Mouse (Mus musculus) cerebellum, postnatal 36 days (tissue): Measurements from ENCODE around the gene Mrps27.

Experiments used
- DNase-seq, 2 experiments: peaks; one replicate each; pipeline ENCODE4 v3.0.0; 2021 to 2022; ENCODE audit warnings: mixed read lengths in 2 of 2

Mrps27 gene

GRCm38 (mm10) chr13:99352758-99353489 lies 8.3 kb downstream of the Mrps27 start:
- peak; percentile 92 to 93 for DNase-seq

DNA sequence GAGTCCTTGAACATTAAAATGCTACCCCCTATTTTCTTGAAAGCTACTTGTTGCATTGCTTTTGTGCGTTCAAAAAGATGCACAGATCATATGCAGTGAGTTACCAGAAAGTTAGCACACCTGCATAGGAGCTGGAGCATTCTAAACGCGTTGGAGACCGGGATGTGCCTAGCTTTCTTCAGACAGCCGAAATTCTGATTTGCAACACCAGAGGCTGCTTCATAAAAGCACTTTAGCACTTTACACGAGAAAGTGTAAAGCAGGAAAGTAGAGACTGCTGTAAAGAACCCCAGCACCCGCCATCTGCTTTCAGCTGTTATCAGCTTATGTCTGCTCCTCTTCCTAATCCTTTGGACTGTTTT lies 8.9 kb downstream of the Mrps27 start:
- DNase-seq = no peak

DNA sequence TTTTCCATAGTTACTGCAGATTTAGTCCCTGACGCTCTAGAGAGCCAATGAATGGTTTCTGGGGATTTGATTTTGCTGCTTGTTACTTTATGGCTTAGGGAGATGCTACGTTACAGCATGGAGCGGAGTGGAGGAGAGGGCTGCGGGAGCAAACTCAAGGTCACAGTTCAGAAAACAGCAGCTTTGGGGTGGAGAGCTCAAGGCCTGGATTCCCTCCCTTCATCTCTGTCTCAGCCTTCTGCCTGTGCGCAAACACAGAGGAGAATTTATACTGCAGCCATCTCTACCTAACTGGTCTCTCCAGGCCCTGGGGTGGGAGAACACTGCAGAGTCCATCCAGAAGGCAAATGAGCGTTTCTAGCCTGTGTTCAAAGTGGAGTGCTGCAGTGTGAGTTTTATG lies 10.5 kb downstream of the Mrps27 start:
- no peak for DNase-seq

DNA sequence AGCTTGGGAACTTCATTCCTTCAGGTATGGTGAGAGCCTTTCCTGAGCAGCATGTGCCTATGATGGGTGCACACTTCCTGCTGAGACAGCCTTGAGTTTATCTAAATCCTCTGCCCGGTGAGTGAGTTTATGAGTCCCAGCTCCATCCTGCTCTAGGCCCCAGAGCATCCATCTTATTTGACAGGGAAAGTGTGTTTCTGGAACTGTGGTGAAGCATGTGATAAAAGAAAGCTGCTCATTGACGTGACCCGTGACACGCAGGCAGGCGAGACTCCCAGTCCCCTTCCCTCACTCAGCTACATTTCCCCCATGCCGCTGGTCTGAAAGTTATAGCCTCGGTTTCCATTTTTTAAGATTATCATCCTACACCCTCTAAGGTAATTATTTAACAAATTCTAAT lies 11.3 kb downstream of the Mrps27 start:
- DNase-seq = no peak

DNA sequence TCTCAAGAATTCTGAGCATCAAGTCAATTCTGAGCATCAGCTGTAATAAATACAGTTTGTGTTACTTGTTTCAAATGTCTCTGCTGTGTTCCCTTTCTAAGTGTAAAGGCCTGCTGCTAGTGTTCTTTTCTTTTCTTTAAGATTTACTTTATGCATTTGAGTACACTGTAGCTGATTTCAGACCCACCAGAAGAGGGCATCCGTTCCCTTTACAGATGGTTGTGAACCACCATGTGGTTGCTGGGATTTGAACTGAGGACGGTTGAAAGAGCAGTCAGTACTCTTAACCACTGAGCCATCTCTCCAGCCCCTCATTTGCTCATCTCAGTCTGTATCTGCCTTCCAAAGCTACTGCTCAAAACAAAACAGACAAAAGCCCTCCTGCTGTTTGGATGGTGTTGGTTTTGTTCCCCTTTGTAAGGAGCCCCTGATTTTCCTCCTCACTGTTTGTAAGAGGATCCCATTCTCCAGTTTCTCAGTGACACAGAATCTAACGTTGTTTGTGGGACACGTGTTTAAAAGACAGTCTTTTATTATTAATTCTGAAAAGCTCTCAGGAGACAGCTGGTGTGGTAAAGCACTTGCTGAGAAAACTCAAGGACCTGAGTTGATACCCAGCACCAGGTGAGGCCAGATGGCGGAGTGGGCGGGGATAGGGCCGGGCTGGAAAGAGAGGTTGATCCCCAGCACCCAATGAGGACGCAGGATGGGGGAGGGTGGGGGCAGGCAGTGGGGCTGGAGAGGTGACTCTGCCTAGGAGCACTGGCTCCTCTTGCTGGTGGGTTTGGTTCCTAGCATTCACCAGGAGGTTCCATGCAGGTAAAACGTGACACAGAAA lies 12.1 kb downstream of the Mrps27 start:
- no peak for DNase-seq

DNA sequence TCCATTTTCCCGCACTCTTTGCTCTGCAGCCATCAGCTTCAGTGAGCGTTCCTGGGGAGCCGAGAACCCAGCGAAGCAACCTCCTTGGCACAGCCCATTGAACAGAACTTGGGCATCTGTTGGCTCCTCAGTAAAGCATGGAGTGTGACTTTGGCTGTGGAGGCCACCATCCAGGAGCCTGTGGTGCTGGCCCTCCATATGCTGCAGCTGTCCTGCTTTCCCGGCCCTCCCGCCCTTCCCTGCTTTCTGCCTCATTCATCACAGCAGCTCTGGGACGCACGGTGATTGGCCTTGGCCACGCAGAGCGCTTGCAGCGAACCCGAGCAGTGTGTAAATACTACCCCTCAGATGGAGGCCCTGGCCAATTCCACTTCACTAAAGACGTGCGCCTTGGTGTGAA lies 14.3 kb downstream of the Mrps27 start:
- DNase-seq = peak; percentile 69 to 75

GRCm38 (mm10) chr13:99363866-99364265 lies 19.3 kb downstream of the Mrps27 start:
- no peak for DNase-seq

- DNase-seq = no peak
Observed at GRCm38 (mm10) chr13:99366422-99367175, 22.0 kb downstream of the Mrps27 start.

DNA sequence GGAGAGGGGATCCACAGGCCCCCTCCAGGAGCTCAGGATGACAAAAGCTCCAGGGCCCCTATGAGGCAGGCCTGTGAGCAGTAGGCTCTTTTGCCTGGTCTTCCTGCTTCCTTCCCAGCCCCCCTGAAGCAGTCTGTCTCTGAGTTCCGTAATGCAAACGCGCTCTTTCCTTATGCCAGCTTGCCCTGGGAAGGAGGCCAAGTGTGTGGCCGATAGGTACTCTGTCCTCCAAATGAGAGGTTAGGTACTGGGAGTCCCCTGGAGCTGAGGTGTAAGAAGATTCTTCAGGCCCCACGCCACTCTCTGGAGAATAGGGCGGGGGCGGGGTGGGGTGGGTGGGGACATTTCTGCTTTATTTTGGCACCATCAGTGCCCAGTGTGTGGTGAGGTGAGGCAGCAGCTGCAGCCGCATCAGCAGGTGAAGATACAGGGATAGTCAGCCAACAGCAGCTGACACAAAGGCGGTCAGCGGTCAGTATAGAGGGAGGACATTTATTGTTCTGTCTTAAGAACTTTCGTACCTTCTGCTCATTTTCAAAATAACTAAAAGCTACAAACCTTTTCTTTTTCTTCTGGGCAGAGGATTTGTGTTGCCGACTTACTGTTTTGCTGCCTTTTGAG lies 23.1 kb downstream of the Mrps27 start:
- DNase-seq = peak; percentile 52 to 57

- peak; percentile 66 to 70 for DNase-seq
Observed at GRCm38 (mm10) chr13:99369103-99369502, 24.5 kb downstream of the Mrps27 start.

- DNase-seq = no peak
Observed at GRCm38 (mm10) chr13:99371285-99371684, 26.7 kb downstream of the Mrps27 start.

- no peak for DNase-seq
Observed at GRCm38 (mm10) chr13:99373684-99374083, 29.1 kb downstream of the Mrps27 start.

DNA sequence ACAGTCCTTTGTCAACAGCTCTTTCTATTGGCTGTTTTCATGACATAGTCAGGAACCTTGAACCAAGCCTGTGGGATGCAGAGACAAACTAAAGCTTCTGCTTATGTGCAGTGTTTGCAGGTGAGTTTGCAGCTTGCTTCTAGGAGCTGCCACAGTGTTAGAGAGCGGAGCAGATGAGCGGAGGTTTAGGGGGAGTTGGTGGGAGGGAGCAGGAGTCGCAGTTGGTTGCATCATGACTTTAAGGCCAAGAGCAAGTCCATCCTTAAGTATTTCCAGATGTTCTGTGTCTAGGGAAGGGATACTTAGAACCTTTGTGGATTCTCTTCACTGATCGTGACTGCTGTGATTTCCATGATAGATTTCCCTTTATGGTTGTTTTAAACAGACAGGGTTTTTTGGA lies 29.6 kb downstream of the Mrps27 start:
- DNase-seq = no peak

GRCm38 (mm10) chr13:99375550-99375949 lies 31.0 kb downstream of the Mrps27 start:
- DNase-seq = peak; percentile 87 to 93

- DNase-seq = no peak
Observed at GRCm38 (mm10) chr13:99377055-99377454, 32.5 kb downstream of the Mrps27 start.

DNA sequence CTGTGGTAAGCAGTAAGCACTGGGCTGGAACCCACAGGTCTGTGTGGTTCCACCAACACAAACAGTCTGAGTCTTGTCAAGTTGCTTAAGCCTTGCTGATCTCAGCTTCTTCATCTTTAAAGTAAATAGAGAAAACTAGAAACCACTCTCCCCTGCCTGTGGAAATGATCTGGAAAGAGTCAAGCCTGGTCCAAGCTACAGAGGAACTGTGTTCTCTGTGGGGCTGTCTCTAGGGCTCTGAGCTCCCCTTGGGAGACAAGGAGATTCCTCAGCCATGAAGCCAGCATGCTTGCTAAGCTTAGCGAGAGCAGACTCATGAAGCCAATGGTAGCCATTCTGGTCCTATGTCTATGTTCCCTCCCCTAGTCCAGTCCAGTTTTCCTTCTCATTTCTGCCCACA lies 33.6 kb downstream of the Mrps27 start:
- no peak for DNase-seq

DNA sequence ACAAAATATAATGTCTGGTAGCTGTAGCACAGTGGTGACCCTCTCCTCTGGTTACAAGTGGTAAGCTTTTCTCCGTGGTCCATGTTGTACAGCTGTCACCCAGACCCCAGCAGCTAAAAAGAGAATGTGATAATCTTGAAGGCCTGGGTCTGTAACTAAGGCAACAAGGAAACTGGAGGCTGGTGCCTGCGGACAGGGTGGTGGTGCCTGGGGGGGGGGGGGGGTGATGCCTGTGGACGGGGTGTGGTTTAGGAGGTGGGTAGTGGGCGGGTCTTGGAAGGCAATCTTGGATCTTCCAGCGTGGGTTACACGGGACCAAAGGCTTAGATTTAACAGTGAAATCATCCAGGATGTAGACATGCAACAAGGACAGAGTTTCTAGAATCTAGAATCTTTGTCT lies 37.8 kb downstream of the Mrps27 start:
- no peak for DNase-seq

DNA sequence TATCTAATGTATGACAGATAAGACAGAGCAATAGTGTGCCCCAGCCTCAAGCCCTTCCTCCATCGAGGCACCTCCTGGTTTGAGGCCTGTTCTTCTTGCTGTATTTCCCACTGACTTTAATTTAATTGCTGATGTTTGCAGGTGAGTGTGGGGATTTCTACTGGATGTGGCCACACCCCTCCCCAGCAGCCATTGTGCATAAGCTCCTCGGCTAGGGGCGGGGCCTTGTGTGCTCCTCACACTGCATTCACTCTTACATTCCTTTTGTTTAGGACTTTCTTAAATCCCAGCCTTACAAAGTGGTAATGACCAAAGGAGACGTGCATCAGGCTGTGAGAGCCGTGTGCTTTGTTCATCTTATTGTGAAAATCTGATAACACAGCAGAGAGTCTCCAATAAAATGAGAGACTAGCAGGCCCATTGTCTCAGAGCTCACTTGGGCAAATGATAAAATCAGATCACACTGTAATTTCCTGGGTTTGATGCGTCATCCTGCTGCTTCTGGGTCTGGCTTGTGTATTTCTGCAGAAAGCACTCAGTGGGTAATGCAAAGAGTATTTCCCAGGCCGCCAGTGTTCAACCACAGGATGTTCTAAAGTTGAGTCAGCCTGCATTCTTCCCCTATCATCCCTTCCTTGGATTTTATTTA lies 40.1 kb downstream of the Mrps27 start:
- no peak for DNase-seq

DNA sequence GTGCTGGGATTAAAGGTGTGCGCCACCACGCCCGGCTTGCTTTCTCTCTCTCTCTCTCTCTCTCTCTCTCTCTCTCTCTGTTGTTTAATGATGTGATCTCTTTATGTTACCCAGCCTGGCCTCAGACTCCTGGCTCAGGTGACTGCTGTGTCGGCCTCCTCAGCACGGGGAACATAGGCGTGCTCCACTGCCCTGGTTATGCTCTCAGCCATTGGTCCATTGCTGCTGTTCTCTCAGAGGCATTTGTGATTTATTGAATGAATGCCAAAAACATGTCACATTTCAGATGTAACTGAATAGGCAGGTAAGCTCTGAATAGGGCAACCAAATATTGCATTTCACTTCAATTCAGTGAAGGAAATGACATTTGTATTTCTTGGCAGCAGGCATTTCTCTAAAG lies 41.3 kb downstream of the Mrps27 start:
- no peak for DNase-seq

GRCm38 (mm10) chr13:99386341-99386740 lies 41.8 kb downstream of the Mrps27 start:
- no peak for DNase-seq

DNA sequence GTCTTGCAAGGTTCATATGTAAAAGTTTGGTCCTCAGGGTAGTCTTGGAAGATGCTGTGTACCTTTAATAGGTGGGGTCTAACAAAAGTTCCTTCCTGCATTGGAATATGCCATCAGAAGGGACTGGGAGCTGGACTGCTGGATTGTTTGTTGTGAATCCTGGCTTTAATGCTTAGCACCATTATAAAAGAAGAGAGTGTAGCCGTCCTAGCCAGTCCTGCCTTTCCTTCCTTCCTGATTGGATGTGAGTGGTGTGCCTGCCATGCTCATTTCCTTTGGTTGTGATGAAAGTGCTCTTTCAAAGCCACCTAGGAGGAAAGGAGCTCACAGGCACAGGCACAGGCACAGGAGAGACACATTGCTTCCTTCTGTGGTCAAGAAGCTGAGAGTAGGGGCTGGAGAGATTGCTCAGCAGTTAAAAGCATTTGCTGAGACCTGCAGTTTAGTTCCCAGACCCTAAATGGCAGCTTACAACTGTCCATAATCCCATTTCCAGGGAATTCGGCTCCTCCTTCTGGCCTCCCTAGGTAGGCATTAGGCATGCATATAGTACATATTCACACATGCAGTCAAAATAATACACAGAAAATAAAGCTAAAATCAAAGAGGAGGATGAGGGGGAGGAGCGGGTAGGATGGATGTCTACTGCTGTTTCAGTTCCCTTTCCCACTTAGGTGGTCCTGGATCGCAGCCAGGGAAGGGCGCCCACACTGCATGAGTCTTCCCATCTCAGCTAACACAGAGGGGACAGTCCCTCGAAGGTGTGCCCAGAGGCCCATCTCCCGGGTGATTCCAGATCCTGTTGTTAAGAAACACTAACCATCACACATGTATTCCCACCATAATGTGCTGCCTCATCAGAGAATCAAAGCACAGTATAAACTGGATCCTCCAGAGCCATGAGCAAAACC lies 43.6 kb downstream of the Mrps27 start:
- no peak for DNase-seq
